ENCODE assay signal across 13 mouse cellular contexts in the genomic region with DNA sequence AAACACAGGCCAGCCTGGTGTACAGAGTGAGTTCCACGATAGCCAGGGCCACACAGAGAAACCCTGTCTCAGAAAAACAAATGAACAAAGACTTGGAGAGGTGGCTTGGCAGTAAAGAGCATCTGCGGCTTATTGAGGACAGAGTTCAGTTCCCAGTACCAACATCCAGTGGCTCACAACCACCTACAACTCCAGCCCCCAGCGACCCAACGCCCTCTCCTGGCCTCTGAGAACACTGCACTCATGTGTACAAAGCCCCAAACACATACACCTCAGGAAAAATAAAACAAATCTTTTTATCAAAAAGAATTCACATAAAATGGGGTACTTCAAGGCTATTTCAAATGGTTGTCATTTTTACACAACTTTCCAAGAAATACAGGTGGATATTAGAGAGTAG.
DNase-seq lines count a peak whose midpoint lies in the region; ATAC-seq and TF ChIP-seq lines count a peak whose summit lies in the region.
"Had no signal": no experiment of that assay in that cellular context is flagged by ENCODE, and none has a peak within 500 bp of the region (broad histone marks: within the 10 kb centered on the region; RNA-seq: fewer than 3 reads in every experiment).

No protein-coding gene starts in this region.

- H3K36me3 ChIP-seq in heart, embryonic 11.5 days (ENCODE audit: control insufficient read depth, insufficient read depth, low read length), result no peaks in the 10 kb centered on the region
- H3K36me3 ChIP-seq in testis, adult 2 months (ENCODE audit: control insufficient read depth, insufficient read depth, low read length), result no peaks in the 10 kb centered on the region

- peaks cover 44% of the 10 kb centered on the region for H3K4me1 ChIP-seq in heart, embryonic 11.5 days (ENCODE audit: control insufficient read depth, insufficient read depth, low read length)
- no peaks in the 10 kb centered on the region for H3K4me1 ChIP-seq in testis, adult 2 months (ENCODE audit: control insufficient read depth, insufficient read depth, low read length)

- H3K4me3 ChIP-seq in heart, embryonic 11.5 days (ENCODE audit: low read depth, low read length), result no peak overlapping the region
- H3K4me3 ChIP-seq in layer of hippocampus, adult 2 months, result no peak overlapping the region
- H3K4me3 ChIP-seq in testis, adult 2 months (ENCODE audit: control insufficient read depth, low read depth, low read length), result no peak overlapping the region
- H3K4me3 ChIP-seq: liver, embryonic 13.5 days; megakaryocyte, embryonic 14.5 days had no signal

- no peak overlapping the region for H3K4me2 ChIP-seq in heart, embryonic 11.5 days
- H3K4me2 ChIP-seq: liver, embryonic 13.5 days had no signal

- DNase-seq in heart, adult 11 months, result no peak
- DNase-seq in layer of hippocampus, adult 2 months (ENCODE audit: low spot score in 2 of 2), result no peak
- no peak for DNase-seq in layer of hippocampus, postnatal 25 days (ENCODE audit: extremely low spot score in 1 of 2, low spot score in 1 of 2)
- no peak for DNase-seq in testis, postnatal 10 days (ENCODE audit: low spot score)
- DNase-seq in frontal cortex, adult 2 months (ENCODE audit: extremely low spot score in 1 of 2, low spot score in 1 of 2), result no peak
- DNase-seq: adrenal gland, postnatal 14 days; cerebellum, adult 11-12 months; kidney, postnatal 4 days; liver, embryonic 13.5 days had no signal

- TF ChIP-seq POLR2A in testis, adult 2 months (IDR thresholded peaks at IDR 0.05; ENCODE audit: control insufficient read depth, low read depth, low read length), result no peak

- no peak for ATAC-seq in heart, embryonic 11.5 days (replicated peaks; ENCODE audit: insufficient number of reproducible peaks, low FRiP score, low TSS enrichment)
- ATAC-seq: inflammation-experienced regulatory T-cells, adult 6 months had no signal

- WGBS in heart, embryonic 11.5 days (ENCODE audit: insufficient replicate concordance), result 69% methylated on average over 4 of the region's 4 CpGs

- H3K9me3 ChIP-seq in heart, embryonic 11.5 days (replicated peaks; ENCODE audit: control insufficient read depth, low read length), result no peaks in the 10 kb centered on the region
- H3K9me3 ChIP-seq: liver, embryonic 13.5 days; megakaryocyte, embryonic 14.5 days had no signal

- peak; percentile 57 for TF ChIP-seq CTCF in layer of hippocampus, adult 2 months (conservative IDR thresholded peaks at IDR 0.05)
- TF ChIP-seq CTCF in testis, adult 2 months (IDR thresholded peaks at IDR 0.05; ENCODE audit: control insufficient read depth, insufficient read depth, insufficient replicate concordance, low read depth, low read length), result peak; percentile 7; the same call in 1 of the 2 replicates

- H3K27ac ChIP-seq in heart, embryonic 11.5 days (ENCODE audit: low read depth, low read length), result 0 out of 2 replicates have a peak overlapping the region, but pooled peaks have one; percentile 42
- peak overlapping the region; percentile 67; the same call in 1 of the 2 replicates for H3K27ac ChIP-seq in layer of hippocampus, adult 2 months
- no peak overlapping the region for H3K27ac ChIP-seq in testis, adult 2 months (ENCODE audit: control insufficient read depth, insufficient read depth, low read depth, low read length)
- H3K27ac ChIP-seq: liver, embryonic 13.5 days had no signal

- H3K27me3 ChIP-seq in heart, embryonic 11.5 days (ENCODE audit: control insufficient read depth, insufficient read depth, low read length), result no peaks in the 10 kb centered on the region
- H3K27me3 ChIP-seq in testis, adult 2 months (ENCODE audit: control insufficient read depth, insufficient read depth, low read length), result no peaks in the 10 kb centered on the region
- H3K27me3 ChIP-seq: liver, embryonic 13.5 days; megakaryocyte, embryonic 14.5 days had no signal

- no peak overlapping the region for H3K9ac ChIP-seq in heart, embryonic 11.5 days (ENCODE audit: low read depth, low read length)
- H3K9ac ChIP-seq: liver, embryonic 13.5 days had no signal
